Mouse (Mus musculus) ES-E14 (cell line): ENCODE measurements at regions not wholly inside any gene's neighbourhood (a gene's known extent, or its start where the extent isn't known, plus 50 kb on each side); places are given as distances from the start of the nearest gene placed in this dataset.

Experiments used
- HCFC1 ChIP-seq: IDR thresholded peaks from 2 replicates; pipeline ENCODE4 v1.6.1; 2012; ENCODE audit warnings: low read length, inconsistent platforms, borderline replicate concordance; ENCODE audit not compliant: insufficient read depth
- MAFK ChIP-seq: IDR thresholded peaks from 2 replicates; pipeline ENCODE4 v1.6.1; 2014; ENCODE audit warnings: mild to moderate bottlenecking, low read depth, low read length, inconsistent platforms; ENCODE audit not compliant: insufficient read depth
- ZC3H11A ChIP-seq: IDR thresholded peaks from 2 replicates; pipeline ENCODE4 v1.6.1; 2012; ENCODE audit warnings: low read depth, mild to moderate bottlenecking, inconsistent platforms, low read length, borderline replicate concordance
- ZNF384 ChIP-seq: IDR thresholded peaks from 2 replicates; pipeline ENCODE4 v1.6.1; 2012; ENCODE audit warnings: low read depth, low read length, inconsistent platforms

DNA sequence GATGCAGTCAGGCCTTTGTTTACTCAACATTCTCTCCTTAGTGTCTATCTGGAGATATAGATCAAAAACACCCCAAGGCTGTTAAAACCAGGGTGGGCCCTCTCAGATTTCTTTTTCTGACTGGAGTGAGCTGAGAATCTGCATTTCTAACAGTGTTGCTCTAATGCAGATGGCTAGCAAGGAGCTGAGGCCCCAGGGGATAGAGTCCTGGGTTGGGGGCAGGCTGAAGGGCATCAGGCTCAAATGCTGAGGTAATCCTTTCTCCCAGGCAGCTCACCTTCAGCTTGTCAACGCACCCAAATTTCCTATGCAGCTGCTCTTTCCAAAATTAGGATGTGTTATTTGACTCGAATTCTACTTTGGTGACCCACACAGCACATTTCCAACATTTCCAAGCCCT, 115.7 kb upstream of the Ndn start:
- no peak for TF ChIP-seq HCFC1
- no peak for TF ChIP-seq MAFK
- TF ChIP-seq ZC3H11A, result no peak
- TF ChIP-seq ZNF384, result no peak
